Mouse (Mus musculus) midbrain, embryonic 15.5 days (tissue): Measurements from ENCODE around the gene Figla. TPM values are rescaled to one million over a fixed set of nuclear protein-coding genes. Genes with fewer than 3 reads are reported as not detected.

Experiments
- ATAC-seq: fragments of 200-750 bp; cut with Nextera tagmentation; replicated peaks from 2 replicates; pipeline ENCODE4 v1.8.0; 2017; ENCODE audit warnings: moderate TSS enrichment
- H3K27ac ChIP-seq: fragments of 300-500 bp; sonication (generic); 2 replicates; pipeline ENCODE4 v1.5.1; 2015; ENCODE audit warnings: mild to moderate bottlenecking, inconsistent platforms
- H3K27me3 ChIP-seq: fragments of 300-500 bp; sonication (generic); replicated peaks from 2 replicates; pipeline ENCODE4 v1.6.1; 2015; ENCODE audit warnings: inconsistent platforms
- H3K36me3 ChIP-seq: fragments of 300-500 bp; sonication (generic); replicated peaks from 2 replicates; pipeline ENCODE4 v1.6.1; 2015; ENCODE audit warnings: inconsistent platforms
- H3K4me1 ChIP-seq: fragments of 300-500 bp; sonication (generic); 2 replicates; pipeline ENCODE4 v1.6.1; 2015; ENCODE audit warnings: inconsistent platforms
- H3K4me2 ChIP-seq: fragments of 300-500 bp; sonication (generic); 2 replicates; pipeline ENCODE4 v1.6.1; 2015; ENCODE audit warnings: inconsistent platforms, mild to moderate bottlenecking, moderate library complexity
- H3K4me3 ChIP-seq: fragments of 300-500 bp; sonication (generic); 2 replicates; pipeline ENCODE4 v1.5.1; 2015; ENCODE audit warnings: mild to moderate bottlenecking, inconsistent platforms
- H3K9ac ChIP-seq: fragments of 300-500 bp; sonication (generic); 2 replicates; pipeline ENCODE4 v1.6.1; 2015; ENCODE audit warnings: mild to moderate bottlenecking, inconsistent platforms
- H3K9me3 ChIP-seq: fragments of 300-500 bp; sonication (generic); 2 replicates; pipeline ENCODE4 v1.6.1; 2016; ENCODE audit warnings: inconsistent platforms
- WGBS: fragments of 180-500 bp; shearing (Covaris S2); methylation state at CpG from one replicate; pipeline ENCODE4 v1.1.7; 2015; ENCODE audit warnings: mixed read lengths; 5-methylcytosine and 5-hydroxymethylcytosine counted together
- polyA plus RNA-seq: library from polyadenylated mRNA; unstranded; fragments of >200 nt; fragmentation: Nextera tagmentation; extraction: Ambion mirVana; gene quantifications from 2 replicates; pipeline ENCODE4 v1.2.1, GENCODE M21; 2015

Gene Figla
- polyA plus RNA-seq, 1 experiment from 2014 or later: not detected

DNA sequence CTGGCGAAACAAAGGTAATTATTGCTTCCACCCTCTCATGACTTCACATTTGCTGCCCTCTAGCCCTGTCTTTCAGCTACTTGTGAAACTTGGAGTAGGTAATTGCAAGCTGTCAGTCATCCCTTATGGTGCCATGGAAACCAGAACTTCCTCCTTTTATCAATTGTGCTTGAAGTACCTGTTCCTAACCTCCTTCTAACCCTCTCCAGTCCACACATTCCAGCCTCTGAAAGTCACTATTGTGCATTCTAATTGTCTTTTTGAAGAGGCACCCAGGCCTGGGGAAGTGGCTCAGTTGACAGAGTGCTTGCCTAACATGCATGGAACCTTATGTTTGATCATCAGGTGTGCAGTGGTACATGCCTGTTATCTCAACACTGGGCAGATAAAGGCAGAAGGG lies 17.7 kb downstream of the Figla start:
- ATAC-seq: no peak
- WGBS: 82% methylated on average over 1 of the region's 1 CpGs
- H3K36me3 ChIP-seq: no peaks in the 10 kb centered on the region
- H3K9me3 ChIP-seq: no peaks in the 10 kb centered on the region
- H3K4me2 ChIP-seq: no peak overlapping the region; the same call in 1 of the 2 replicates
- H3K4me3 ChIP-seq: no peak overlapping the region
- H3K9ac ChIP-seq: no peak overlapping the region
- H3K27me3 ChIP-seq: no peaks in the 10 kb centered on the region
- H3K27ac ChIP-seq: no peak overlapping the region
- H3K4me1 ChIP-seq: peaks cover 53% of the 10 kb centered on the region

DNA sequence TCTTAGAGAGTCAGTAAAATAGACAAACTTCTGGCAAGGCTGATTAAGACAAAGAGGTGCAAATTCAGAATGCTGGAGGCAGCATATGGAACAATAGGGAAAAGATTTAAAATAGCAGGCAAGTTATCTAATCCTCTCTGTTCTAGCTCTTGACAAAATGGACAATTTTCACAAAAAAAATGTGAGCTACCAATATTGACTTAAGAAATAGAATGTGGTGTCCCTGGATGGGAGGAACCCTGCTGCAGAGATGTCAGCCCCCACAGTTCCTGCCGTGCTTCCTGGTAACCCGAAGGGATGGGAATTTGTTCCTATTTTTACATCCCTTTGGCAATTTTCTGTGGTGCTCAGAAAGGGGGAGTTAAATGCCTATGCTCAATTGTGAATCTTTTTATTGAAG lies 22.9 kb downstream of the Figla start:
- Histone ChIP-seq H3K27ac (no peak overlapping the region), H3K36me3 (no peaks in the 10 kb centered on the region), H3K9ac (no peak overlapping the region), H3K9me3 (no peaks in the 10 kb centered on the region), H3K4me2 (no peak overlapping the region), H3K27me3 (no peaks in the 10 kb centered on the region), H3K4me3 (no peak overlapping the region), H3K4me1 (peaks cover 28% of the 10 kb centered on the region)
- no peak for ATAC-seq
- 62% methylated on average over 2 of the region's 2 CpGs for WGBS

DNA sequence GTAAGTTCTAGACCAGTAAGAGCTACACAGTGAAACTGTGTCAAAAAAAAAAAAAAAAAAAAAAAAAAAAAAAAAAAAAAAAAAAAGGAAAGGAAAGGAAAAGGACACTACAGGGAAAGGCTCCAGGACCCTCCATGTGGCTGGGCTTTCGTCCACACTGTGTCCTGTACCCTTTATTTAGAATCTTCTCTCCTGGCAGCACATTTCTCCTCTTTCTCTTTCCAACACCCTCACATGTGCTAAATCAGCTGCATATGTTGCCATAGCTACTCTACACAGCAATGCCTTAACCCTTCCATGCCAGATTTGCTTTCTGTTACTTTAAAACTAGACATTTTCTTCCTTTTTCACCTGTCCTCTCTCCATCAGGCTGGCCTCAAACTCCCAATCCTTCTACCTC lies 24.2 kb downstream of the Figla start:
- no peak overlapping the region for H3K4me2 ChIP-seq
- peaks cover 23% of the 10 kb centered on the region for H3K4me1 ChIP-seq
- no peak overlapping the region for H3K9ac ChIP-seq
- 41% methylated on average over 1 of the region's 1 CpGs for WGBS
- H3K27me3 ChIP-seq: no peaks in the 10 kb centered on the region
- no peak overlapping the region for H3K4me3 ChIP-seq
- H3K9me3 ChIP-seq: no peaks in the 10 kb centered on the region
- no peaks in the 10 kb centered on the region for H3K36me3 ChIP-seq
- no peak overlapping the region for H3K27ac ChIP-seq
- no peak for ATAC-seq

DNA sequence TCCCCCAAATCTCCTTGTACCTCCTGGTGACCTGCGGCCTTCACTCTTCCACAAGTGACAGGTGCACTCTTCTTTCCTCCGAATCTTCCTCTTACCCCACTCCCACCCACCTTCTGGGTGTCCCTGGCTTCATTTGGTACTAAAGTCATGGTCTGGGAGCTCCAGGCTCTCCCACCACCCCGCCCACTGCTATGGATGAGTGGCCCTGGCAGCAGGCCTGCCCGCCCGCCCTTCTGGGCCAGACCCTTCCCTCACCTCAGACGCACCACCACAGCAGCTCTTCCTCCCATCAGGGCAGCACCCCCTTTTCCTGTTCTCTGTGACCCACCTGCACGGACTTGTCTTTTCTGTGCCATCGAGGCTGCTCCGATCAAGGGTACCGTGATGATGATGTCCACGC lies 31.5 kb downstream of the Figla start:
- H3K27me3 ChIP-seq: no peaks in the 10 kb centered on the region
- H3K9me3 ChIP-seq: no peaks in the 10 kb centered on the region
- no peak overlapping the region for H3K27ac ChIP-seq
- H3K4me3 ChIP-seq: no peak overlapping the region
- H3K9ac ChIP-seq: no peak overlapping the region
- ATAC-seq: no peak
- no peak overlapping the region for H3K4me2 ChIP-seq
- 80% methylated on average over 11 of the region's 11 CpGs for WGBS
- H3K36me3 ChIP-seq: no peaks in the 10 kb centered on the region
- H3K4me1 ChIP-seq: peaks cover 44% of the 10 kb centered on the region

DNA sequence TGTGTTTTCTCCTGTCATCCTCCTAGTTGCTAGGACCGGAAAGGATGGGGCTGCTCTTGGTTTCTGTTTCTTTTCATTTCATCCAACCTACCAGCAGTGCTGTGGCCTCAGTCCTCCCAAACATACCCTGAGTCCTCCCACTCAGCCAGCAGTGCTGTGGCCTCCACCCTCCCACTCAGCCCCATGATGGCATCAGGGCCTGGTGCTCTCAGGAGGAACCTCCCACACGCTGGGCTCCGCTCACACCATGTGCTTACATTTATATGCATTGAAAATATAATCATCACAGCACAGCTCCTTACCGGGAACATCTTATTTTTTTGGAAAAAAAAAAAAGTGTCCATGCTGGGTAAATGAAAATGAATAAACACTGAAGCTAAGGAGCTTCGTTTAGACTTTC lies 32.5 kb downstream of the Figla start:
- no peaks in the 10 kb centered on the region for H3K9me3 ChIP-seq
- H3K4me1 ChIP-seq: peaks cover 49% of the 10 kb centered on the region
- WGBS: 74% methylated on average over 5 of the region's 5 CpGs
- no peaks in the 10 kb centered on the region for H3K27me3 ChIP-seq
- ATAC-seq: no peak
- no peak overlapping the region for H3K4me2 ChIP-seq
- no peak overlapping the region for H3K4me3 ChIP-seq
- H3K27ac ChIP-seq: no peak overlapping the region
- H3K36me3 ChIP-seq: no peaks in the 10 kb centered on the region
- H3K9ac ChIP-seq: no peak overlapping the region

DNA sequence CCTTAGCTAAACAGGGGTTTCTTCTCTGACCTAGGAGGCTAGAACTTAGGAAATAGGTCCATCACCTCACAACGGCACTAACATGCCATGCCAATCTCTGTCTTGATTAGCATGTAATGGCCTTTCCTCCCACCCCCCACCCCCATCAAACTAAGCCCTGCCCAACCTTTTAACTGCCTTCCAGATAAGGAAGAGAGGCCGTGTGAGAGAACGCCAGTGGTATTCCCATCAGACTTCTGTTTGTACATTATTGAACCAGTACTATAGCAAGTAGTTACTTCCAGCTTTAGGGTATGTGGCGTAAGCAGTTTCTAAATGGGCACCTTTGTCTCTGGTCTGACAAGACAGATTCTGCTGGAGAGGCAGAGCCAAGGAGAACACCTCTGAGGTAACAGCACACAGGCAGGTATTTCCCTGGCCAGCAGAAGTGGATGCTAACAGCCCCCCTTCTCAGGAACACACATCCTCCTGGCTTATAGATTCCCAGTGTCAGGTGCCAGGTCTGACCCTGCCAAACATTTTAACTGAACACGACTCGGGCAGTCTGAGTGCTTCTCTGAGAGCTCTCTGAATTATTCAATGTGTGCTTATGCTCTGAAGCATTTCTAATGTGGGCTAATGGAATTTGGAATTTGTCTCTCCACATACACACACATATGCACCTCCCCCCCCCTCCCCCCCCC lies 34.8 kb downstream of the Figla start:
- 31% methylated on average over 6 of the region's 6 CpGs for WGBS
- Histone ChIP-seq H3K27me3 (no peaks in the 10 kb centered on the region), H3K27ac (peak overlapping the region; percentile 97), H3K4me1 (peaks cover 63% of the 10 kb centered on the region), H3K4me3 (no peak overlapping the region), H3K4me2 (no peak overlapping the region), H3K36me3 (no peaks in the 10 kb centered on the region), H3K9ac (no peak overlapping the region), H3K9me3 (no peaks in the 10 kb centered on the region)
- no peak for ATAC-seq

DNA sequence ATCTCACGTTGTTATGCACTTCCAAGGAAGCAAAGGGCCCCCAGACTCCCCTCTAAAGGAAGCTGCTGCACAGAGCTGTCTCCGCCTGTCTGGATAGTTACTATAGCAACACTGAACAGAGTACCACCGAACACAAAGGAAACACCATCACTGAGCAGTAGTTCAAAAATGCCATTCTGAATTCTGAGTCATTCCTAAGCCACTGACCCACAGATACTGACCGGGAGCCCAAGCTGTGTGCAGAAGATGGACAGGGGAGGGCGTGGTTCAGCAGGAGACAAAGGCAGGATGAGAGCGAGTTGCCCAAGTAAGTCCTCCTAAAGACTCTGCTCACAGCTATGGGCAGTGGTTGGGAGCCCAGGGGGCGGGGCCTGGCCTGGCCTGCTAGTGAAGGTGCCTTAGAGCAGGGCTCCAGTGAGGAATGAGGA lies 36.1 kb downstream of the Figla start:
- no peaks in the 10 kb centered on the region for H3K27me3 ChIP-seq
- H3K4me1 ChIP-seq: peaks cover 67% of the 10 kb centered on the region
- H3K9ac ChIP-seq: peak overlapping the region; percentile 29
- peak overlapping the region; percentile 47 for H3K4me2 ChIP-seq
- 6% methylated on average over 7 of the region's 7 CpGs for WGBS
- no peaks in the 10 kb centered on the region for H3K36me3 ChIP-seq
- H3K9me3 ChIP-seq: no peaks in the 10 kb centered on the region
- peak; percentile 87 for ATAC-seq
- H3K27ac ChIP-seq: peak overlapping the region; percentile 97
- H3K4me3 ChIP-seq: peak overlapping the region; percentile 14

DNA sequence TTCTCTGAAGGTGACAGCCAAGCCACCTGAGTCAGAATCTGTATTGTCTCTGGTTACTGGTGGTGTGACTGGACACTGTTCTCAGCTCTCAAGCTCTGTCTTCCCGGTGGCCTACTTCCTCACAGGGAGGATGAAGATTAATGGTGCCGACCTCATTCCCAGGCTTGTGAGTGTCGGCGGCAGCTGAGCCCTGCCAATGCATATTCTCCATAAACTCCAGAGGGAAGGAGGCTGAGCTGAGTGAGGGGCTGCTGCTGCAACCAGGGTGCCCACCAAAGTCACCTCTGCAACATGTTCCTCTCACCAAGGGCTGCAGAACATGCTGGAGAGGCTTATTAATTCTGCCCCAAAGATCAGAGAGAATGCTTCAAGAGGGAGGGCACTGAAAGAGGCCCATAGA lies 36.6 kb downstream of the Figla start:
- no peaks in the 10 kb centered on the region for H3K9me3 ChIP-seq
- ATAC-seq: peak; percentile 27
- H3K27ac ChIP-seq: peak overlapping the region; percentile 97
- 0 out of 2 replicates have a peak overlapping the region, but pooled peaks have one; percentile 14 for H3K4me3 ChIP-seq
- H3K4me1 ChIP-seq: peaks cover 70% of the 10 kb centered on the region
- WGBS: 12% methylated on average over 4 of the region's 4 CpGs
- peak overlapping the region; percentile 29 for H3K9ac ChIP-seq
- no peaks in the 10 kb centered on the region for H3K27me3 ChIP-seq
- H3K4me2 ChIP-seq: peak overlapping the region; percentile 47
- H3K36me3 ChIP-seq: no peaks in the 10 kb centered on the region

DNA sequence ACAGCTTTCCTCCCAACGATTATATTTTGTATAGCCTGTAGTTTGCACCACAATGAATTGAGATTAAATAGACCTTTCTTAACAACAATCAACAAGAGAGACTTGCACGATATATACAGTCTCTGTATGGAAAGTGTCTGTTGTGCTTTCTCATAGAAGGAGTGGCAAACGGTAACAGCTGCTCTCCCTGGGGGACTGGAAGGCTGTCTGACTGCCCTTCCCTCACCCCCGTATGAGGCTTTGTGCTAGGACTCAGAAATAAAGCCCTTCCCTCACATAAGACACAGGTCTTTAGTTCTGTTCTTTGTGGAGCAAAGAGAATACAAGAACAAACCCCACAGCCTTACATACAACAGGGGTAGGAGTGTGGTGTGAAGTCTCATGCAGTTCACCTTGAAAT lies 37.1 kb downstream of the Figla start:
- Histone ChIP-seq H3K9ac (no peak overlapping the region), H3K9me3 (no peaks in the 10 kb centered on the region), H3K36me3 (no peaks in the 10 kb centered on the region), H3K27ac (peak overlapping the region; percentile 97), H3K4me2 (peak overlapping the region; percentile 47), H3K4me1 (peaks cover 75% of the 10 kb centered on the region), H3K4me3 (no peak overlapping the region), H3K27me3 (no peaks in the 10 kb centered on the region)
- 11% methylated on average over 4 of the region's 4 CpGs for WGBS
- peak; percentile 31; the same call in 1 of the 2 replicates for ATAC-seq

DNA sequence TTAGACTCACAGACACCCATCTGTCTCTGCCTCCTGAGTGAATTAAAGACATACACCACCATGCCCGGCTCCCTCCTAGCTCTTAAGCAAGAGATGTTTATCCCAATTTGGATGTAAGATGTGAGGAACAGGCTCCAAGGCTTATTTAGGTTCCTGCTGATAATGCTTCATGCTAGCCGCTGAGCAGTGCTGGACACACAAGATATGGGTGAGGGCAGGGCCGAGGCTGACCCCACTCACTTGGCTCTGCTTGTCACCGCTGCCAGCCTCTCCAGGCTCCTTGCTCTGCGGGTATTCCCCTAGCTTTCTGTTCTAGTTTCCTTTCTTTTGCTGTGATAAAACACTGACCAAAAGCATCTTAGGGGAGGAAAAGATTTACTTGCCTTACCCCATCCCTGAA lies 37.6 kb downstream of the Figla start:
- no peak overlapping the region for H3K4me3 ChIP-seq
- H3K9me3 ChIP-seq: no peaks in the 10 kb centered on the region
- H3K4me2 ChIP-seq: peak overlapping the region; percentile 14; the same call in 1 of the 2 replicates
- H3K27ac ChIP-seq: peak overlapping the region; percentile 97
- ATAC-seq: no peak
- H3K9ac ChIP-seq: no peak overlapping the region
- H3K4me1 ChIP-seq: peaks cover 80% of the 10 kb centered on the region
- H3K36me3 ChIP-seq: no peaks in the 10 kb centered on the region
- no peaks in the 10 kb centered on the region for H3K27me3 ChIP-seq
- WGBS: 53% methylated on average over 5 of the region's 5 CpGs

DNA sequence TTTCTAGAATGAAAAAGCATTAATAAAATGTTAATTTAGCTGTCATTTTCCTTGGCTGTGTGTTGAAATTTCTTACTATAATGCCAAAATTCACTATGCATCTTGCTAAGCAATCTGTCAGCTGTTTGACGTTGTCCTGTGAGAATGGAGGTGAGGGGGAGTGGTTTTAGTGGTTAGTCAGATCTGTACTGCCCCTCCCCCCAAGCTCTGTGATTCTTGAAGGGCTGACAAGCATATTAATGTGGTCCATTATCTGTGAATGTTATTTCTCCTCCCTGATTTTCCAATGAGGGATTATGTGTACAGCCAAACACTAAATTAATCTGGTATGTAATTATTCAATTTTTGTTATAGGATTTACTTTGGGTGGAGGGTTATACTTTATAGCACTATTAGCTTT lies 42.5 kb downstream of the Figla start:
- H3K4me3 ChIP-seq: no peak overlapping the region
- H3K27me3 ChIP-seq: no peaks in the 10 kb centered on the region
- H3K36me3 ChIP-seq: no peaks in the 10 kb centered on the region
- H3K9me3 ChIP-seq: no peaks in the 10 kb centered on the region
- ATAC-seq: no peak
- H3K9ac ChIP-seq: no peak overlapping the region
- peaks cover 84% of the 10 kb centered on the region for H3K4me1 ChIP-seq
- WGBS: 2% methylated on average over 1 of the region's 1 CpGs
- no peak overlapping the region for H3K4me2 ChIP-seq
- peak overlapping the region; percentile 93 for H3K27ac ChIP-seq

DNA sequence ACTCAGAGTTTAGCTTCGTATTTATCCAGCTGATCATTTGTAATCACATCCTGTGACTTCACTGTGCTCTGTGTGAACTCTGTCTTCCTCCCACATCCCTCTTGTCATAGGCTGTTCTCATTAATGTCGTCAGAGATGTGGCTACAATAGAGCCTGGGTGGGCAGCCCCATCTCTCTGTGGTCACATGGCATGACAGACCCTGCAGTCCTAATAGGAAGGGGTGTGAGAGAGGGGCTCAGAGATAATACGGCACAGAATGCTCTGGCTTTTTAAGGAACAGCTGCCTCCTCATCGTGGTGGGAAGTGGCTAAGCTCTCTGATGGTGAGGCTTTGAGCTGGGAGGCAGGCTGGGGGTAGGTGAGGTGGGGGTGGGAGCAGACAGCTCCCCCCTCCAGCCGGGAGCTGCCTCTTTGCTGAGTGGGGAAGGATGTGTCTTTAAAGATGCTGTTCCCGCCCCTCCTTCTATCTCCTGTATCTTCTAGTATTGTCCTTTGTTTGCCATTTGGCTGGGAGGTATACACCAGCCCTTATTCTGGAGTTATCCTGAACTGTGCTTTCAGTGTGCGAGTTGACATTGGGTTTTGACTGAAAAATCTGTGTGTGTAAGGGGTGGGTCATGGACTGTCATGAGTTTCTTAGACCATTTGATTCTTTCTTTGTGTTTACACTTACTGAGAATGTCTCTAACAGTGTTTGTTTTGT lies 43.3 kb downstream of the Figla start:
- Histone ChIP-seq H3K9ac (0 out of 2 replicates have a peak overlapping the region, but pooled peaks have one; percentile 17), H3K9me3 (no peaks in the 10 kb centered on the region), H3K4me3 (peak overlapping the region; percentile 10; the same call in 1 of the 2 replicates), H3K36me3 (no peaks in the 10 kb centered on the region), H3K4me2 (peak overlapping the region; percentile 40), H3K4me1 (peaks cover 84% of the 10 kb centered on the region), H3K27me3 (no peaks in the 10 kb centered on the region), H3K27ac (peak overlapping the region; percentile 93)
- WGBS: 9% methylated on average over 7 of the region's 7 CpGs
- peak; percentile 88 for ATAC-seq

DNA sequence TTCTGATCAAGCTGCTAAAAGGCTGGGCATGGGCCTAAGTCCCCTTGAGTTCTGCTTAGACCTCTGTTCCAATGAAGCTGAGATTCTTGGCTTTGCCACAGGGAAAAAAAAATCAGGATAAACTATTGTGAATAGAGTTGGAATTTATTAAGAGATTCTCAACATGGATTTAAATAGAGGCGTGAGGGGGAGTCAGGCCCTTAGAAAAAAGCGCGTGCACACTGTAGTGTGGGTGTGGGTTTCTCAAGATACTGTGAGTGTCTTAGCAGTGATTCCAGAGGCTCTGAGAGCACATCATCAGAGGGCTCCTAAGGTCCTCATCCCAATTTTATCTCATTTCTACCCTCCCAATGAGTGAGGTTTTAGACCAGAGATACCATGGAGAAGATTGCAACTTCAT lies 44.2 kb downstream of the Figla start:
- Histone ChIP-seq H3K4me3 (no peak overlapping the region), H3K4me2 (no peak overlapping the region), H3K9ac (no peak overlapping the region), H3K4me1 (peaks cover 91% of the 10 kb centered on the region), H3K36me3 (no peaks in the 10 kb centered on the region), H3K27ac (peak overlapping the region; percentile 93), H3K9me3 (no peaks in the 10 kb centered on the region), H3K27me3 (no peaks in the 10 kb centered on the region)
- no peak for ATAC-seq
- WGBS: 83% methylated on average over 3 of the region's 3 CpGs
